Mouse (Mus musculus) retina, embryonic 14.5 days (tissue): ENCODE data around the gene Mmd2.
A peak's percentile ranks its signal among the peaks of the same experiment; 100 is the strongest.

Experiments used
- DNase-seq: peaks from one replicate; pipeline ENCODE4 v3.0.0-alpha.2; 2015; ENCODE audit warnings: low spot score

The Mmd2 gene

GRCm38 (mm10) chr5:142605288-142605687 is 3.3 kb downstream of the Mmd2 start:
- no peak for DNase-seq

- no peak for DNase-seq
Observed at GRCm38 (mm10) chr5:142604379-142604778, 4.2 kb downstream of the Mmd2 start.

GRCm38 (mm10) chr5:142597648-142598390 is 10.8 kb downstream of the Mmd2 start:
- DNase-seq: no peak

GRCm38 (mm10) chr5:142596723-142597122 is 11.9 kb downstream of the Mmd2 start:
- no peak for DNase-seq

GRCm38 (mm10) chr5:142595698-142596097 is 12.9 kb downstream of the Mmd2 start:
- no peak for DNase-seq

DNA sequence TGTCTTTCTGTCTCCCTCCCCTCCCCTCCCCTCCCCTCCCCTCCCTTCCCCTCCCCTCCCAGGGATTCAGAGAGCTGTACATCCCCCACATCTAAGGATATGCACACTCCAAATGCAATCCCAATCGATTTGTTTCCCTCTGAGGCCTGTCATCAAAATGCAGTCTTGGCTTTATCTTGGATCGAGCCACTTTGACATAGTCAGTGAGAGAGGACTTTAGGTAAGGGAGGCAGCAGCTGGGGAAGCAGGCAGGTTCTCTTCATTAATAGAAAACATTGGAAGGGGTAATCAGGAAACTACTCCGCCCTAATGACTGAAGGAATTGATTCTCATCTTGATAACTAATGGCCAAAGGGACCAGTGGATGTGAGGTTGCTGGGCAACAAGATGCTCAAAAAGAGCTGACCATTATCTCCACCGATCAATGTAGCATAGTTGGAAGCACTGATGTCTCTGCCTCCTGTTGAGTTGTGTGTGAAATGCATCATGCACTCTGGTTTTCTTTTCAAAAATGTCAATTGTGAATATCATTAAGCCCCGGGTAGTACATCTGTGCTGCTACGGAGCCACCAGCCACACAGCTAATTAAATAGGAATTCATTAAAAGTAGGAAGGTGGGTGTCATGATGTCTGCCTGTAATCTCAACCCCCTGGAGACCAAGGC is 17.5 kb downstream of the Mmd2 start:
- no peak for DNase-seq

DNA sequence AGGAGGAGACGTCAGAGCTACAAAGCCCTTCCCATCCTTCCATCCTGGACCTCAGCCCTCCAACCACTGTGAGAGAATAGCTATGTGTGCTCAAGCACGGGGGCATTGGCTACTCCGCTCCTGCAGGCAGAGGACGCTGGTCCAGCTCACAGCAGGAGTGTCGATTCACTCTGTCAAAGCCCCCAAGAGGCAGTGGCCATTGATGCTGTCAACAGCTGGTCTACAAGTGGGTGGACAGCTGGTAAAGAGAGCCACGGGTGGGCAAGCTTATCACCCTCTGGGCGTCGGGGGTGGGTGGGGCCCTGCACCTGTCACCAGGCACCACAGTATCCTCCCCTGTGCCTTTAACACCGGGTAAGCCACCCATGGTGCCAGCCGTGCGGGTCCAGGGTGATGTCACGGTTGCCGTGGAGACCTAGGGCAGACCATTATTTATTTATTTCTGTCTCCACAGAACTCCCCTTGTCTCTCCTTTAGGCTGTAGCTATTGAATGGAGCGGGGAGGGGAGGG is 24.9 kb downstream of the Mmd2 start:
- DNase-seq: peak; percentile 48

DNA sequence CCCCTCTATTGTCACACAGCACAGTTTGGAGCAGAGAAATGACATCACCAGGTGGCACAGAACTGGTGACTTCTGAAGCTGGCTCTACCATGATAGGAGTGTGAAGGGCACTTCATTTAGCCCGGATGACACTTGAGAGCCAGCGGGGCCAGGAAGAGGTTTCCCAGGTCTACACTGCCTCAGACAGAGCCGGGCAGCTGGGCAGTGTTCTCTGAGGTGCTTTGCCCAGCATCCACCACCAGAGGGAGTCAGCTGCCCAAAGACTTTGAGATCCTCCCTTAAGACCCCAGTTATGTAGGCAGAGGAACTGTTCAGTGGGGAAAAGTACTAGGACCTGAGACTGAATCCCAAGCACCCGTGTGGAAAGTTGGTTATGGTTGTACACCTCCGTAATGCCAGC is 27.1 kb downstream of the Mmd2 start:
- DNase-seq: peak; percentile 89

GRCm38 (mm10) chr5:142578192-142578591 is 30.4 kb downstream of the Mmd2 start:
- DNase-seq: no peak

DNA sequence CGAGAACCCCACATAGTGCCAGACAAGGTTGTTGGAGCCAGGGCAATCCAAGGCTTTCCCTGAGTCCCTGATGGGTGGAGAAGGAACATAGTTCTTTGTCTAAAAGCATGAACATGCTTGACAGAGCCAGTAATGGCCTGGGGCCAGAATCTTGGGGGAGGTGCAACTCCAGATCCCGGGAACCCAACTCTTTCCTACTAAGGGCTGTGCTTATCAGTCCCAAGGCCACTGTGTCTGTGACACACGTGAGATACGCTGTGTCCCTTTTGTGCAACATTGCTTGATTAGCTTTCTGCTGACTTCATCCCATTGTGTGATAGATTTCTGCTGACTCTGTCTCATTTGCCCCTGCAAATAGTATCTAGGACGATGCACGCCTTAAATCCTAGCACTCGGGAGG is 31.8 kb downstream of the Mmd2 start:
- no peak for DNase-seq

- no peak for DNase-seq
Observed at GRCm38 (mm10) chr5:142574323-142575057, 34.1 kb downstream of the Mmd2 start.

GRCm38 (mm10) chr5:142564606-142565005 is 44.0 kb downstream of the Mmd2 start:
- no peak for DNase-seq

GRCm38 (mm10) chr5:142560261-142560660 is 48.3 kb downstream of the Mmd2 start:
- DNase-seq: no peak

GRCm38 (mm10) chr5:142557397-142558067 is 51.1 kb downstream of the Mmd2 start:
- DNase-seq: peak; percentile 76

DNA sequence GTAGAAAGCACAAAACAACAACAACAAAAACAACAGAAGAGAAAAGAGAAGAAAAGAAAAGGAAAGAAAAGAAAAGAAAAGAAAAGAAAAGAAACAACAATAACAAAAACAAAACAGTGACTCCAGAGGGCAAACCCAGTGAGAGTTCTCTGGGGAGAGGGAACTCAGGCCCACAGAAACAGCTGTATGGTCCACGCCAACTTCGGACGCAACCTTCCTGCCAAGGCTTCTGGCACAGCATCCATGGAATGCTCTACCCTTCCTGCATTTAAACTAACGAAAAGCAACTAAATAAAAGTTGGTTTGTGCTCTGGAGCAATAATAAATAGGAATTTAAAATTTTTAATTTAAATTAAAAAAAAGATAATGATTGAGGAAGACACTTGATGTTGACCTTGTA is 51.9 kb downstream of the Mmd2 start:
- no peak for DNase-seq

DNA sequence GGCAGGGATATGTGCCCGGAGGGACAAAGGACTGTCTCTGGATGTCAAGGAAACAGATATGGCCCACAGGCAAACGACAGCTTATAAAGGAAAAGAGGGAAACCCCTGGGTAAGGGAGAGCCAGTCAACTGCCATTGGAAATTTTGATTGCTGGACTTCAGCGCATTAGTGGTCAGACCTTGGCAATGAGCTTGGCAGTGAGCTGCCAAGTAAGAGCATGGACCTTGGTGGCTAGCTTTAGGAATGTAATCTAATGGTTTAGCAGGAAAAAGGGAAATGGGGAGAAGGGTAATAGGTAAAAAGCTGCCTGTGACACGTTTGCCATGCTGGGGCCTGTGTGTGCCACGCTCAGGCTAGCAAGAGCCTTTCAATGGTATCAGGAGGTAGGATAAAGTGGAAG is 52.7 kb downstream of the Mmd2 start:
- no peak for DNase-seq

DNA sequence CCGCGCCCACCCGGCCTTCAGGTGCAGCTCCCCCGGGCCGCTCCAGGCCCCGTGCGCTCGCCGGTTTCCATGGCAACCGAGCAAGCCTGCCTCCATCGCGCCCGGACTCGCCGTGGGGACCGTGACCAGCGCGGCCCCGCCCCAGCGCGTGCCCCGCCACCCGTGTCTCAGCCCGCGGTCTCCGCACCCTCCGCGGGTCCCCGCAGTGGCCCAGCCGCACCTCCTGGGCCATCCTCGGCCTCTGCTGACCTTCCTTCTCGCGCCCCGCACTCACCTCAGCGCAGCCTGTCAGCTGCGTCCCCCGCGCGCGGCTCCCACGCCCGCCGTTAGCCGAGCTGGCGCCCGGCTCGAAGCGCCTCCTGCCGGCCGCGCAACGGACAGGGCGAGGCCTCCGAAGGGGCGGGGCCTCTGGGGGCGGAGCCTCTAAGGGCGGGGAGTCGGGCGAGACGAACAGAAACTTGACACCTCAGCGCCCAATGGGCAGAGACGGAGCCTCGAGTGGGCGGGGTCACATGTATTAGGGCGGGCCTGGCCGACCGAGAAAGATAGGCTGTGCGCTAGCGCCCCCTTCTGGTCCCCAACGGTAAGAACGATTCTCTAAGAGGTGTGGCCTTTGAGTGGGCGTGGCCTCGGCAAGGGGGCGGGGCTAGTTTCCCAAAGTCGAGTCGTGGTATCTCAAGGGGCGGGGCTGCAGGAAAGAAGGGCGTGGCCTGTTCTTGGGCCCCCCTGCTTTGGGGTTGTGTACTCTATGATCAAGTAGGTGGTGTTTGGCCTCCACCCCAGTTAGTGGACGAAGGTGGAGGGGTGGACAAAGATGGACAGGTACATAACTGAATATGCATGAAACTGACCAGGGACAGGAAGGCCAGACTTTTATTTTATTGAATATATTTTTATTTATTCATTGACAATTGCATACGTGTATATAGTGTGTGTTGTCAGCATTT is 57.6 kb downstream of the Mmd2 start, which contains the start of gene Radil:
TSS of gene Radil (minus strand) at position 393 of the 947 bp plus-strand sequence.
- peak; percentile 99 for DNase-seq

GRCm38 (mm10) chr5:142549961-142550705 is 58.5 kb downstream of the Mmd2 start:
- peak; percentile 52 for DNase-seq

GRCm38 (mm10) chr5:142549441-142549840 is 59.2 kb downstream of the Mmd2 start:
- DNase-seq: no peak

- DNase-seq: no peak
Observed at GRCm38 (mm10) chr5:142547066-142547465, 61.5 kb downstream of the Mmd2 start.
